Mouse (Mus musculus) hindbrain, postnatal 0 days (tissue): Measurements from ENCODE around the gene Kat6b. TPM values are rescaled to one million over a fixed set of nuclear protein-coding genes. Genes with fewer than 3 reads are reported as not detected.
"Not testable (repeated sequence)": the region's sequence is repeated elsewhere in the genome, so short reads cannot be mapped to it uniquely, and the experiment has no call there.

Source experiments
- ATAC-seq: fragments of 200-750 bp; cut with Nextera tagmentation; 2 replicates; pipeline ENCODE4 v1.8.0; 2017; ENCODE audit warnings: mild to moderate bottlenecking, moderate TSS enrichment, moderate library complexity
- DNase-seq: peaks from one replicate; pipeline ENCODE4 v3.0.0-alpha.2; 2015; ENCODE audit warnings: low spot score
- H3K27ac ChIP-seq: fragments of 300-500 bp; sonication (generic); 2 replicates; pipeline ENCODE4 v1.5.1; 2014; ENCODE audit warnings: mild to moderate bottlenecking
- H3K27me3 ChIP-seq: fragments of 300-500 bp; sonication (generic); 2 replicates; pipeline ENCODE4 v1.6.1; 2014; ENCODE audit warnings: low read length, mixed read lengths; ENCODE audit not compliant: insufficient read depth
- H3K36me3 ChIP-seq: fragments of 300-500 bp; sonication (generic); 2 replicates; pipeline ENCODE4 v1.6.1; 2014; ENCODE audit warnings: low read length, mixed read lengths; ENCODE audit not compliant: insufficient read depth
- H3K4me1 ChIP-seq: fragments of 300-500 bp; sonication (generic); 2 replicates; pipeline ENCODE4 v1.6.1; 2014; ENCODE audit warnings: antibody characterized with exemption, low read length, mixed read lengths; ENCODE audit not compliant: insufficient read depth
- H3K4me2 ChIP-seq: fragments of 300-500 bp; sonication (generic); 2 replicates; pipeline ENCODE4 v1.6.1; 2014; ENCODE audit warnings: low read depth, mild to moderate bottlenecking, low read length, moderate library complexity, mixed read lengths
- H3K4me3 ChIP-seq: fragments of 300-500 bp; sonication (generic); 2 replicates; pipeline ENCODE4 v1.5.1; 2014; ENCODE audit warnings: low read length
- H3K9ac ChIP-seq: fragments of 300-500 bp; sonication (generic); replicated peaks from 2 replicates; pipeline ENCODE4 v1.6.1; 2014; ENCODE audit warnings: mild to moderate bottlenecking, low read length, moderate library complexity, mixed read lengths
- H3K9me3 ChIP-seq: fragments of 300-500 bp; sonication (generic); 2 replicates; pipeline ENCODE4 v1.6.1; 2016; ENCODE audit warnings: low read length, mixed read lengths
- CTCF ChIP-seq: IDR thresholded peaks from 2 replicates; pipeline ENCODE4 v1.5.1; 2016; ENCODE audit warnings: antibody characterized with exemption, control low read depth, low read depth
- WGBS: fragments of 180-500 bp; shearing (Covaris S2); extraction: QIAGEN DNeasy Blood & Tissue Kit; methylation state at CpG from one replicate; pipeline ENCODE4 v1.1.7; 2014; 5-methylcytosine and 5-hydroxymethylcytosine counted together
- polyA plus RNA-seq: library from polyadenylated mRNA; unstranded; fragments of >200 nt; fragmentation: Nextera tagmentation; extraction: Ambion mirVana; gene quantifications from 2 replicates; pipeline ENCODE4 v1.2.1, GENCODE M21; 2015
- total RNA-seq: library from RNA; depleted of rRNA; stranded (reverse); fragments of >200 nt; gene quantifications from 2 replicates; pipeline ENCODE4 v1.2.3, GENCODE M21; 2014

Gene Kat6b
- total and polyA plus RNA-seq, 2 experiments from 2014 or later, result 15.2 to 33.0 TPM

- no peak overlapping the region for H3K9ac ChIP-seq
- TF ChIP-seq CTCF, result no peak
- no peaks in the 10 kb centered on the region for H3K36me3 ChIP-seq
- no peak overlapping the region for H3K4me3 ChIP-seq
- 90% methylated on average over 3 of the region's 3 CpGs for WGBS
- no peak for ATAC-seq
- no peak overlapping the region for H3K27ac ChIP-seq
- H3K27me3 ChIP-seq, result no peaks in the 10 kb centered on the region
- no peaks in the 10 kb centered on the region for H3K9me3 ChIP-seq
- no peaks in the 10 kb centered on the region for H3K4me1 ChIP-seq
- no peak for DNase-seq
- no peak overlapping the region for H3K4me2 ChIP-seq
These were observed 18.8 kb upstream of the Kat6b start for GRCm38 (mm10) chr14:21462398-21462797.

- WGBS, result 93% methylated on average over 9 of the region's 9 CpGs
- no peaks in the 10 kb centered on the region for H3K4me1 ChIP-seq
- ATAC-seq, result no peak
These were observed 18.0 kb upstream of the Kat6b start for GRCm38 (mm10) chr14:21463117-21463712.

GRCm38 (mm10) chr14:21470386-21470785, 10.8 kb upstream of the Kat6b start:
- WGBS, result 85% methylated on average over 5 of the region's 5 CpGs
- H3K4me3 ChIP-seq, result no peak overlapping the region

More at GRCm38 (mm10) chr14:21463117-21463712, 18.0 kb upstream of the Kat6b start:
- no peak for TF ChIP-seq CTCF
- H3K9ac ChIP-seq, result no peak overlapping the region
- H3K9me3 ChIP-seq, result no peaks in the 10 kb centered on the region
- no peak for DNase-seq
- no peak overlapping the region for H3K27ac ChIP-seq
- H3K4me2 ChIP-seq, result no peak overlapping the region
- no peak overlapping the region for H3K4me3 ChIP-seq
- H3K36me3 ChIP-seq, result no peaks in the 10 kb centered on the region
- H3K27me3 ChIP-seq, result no peaks in the 10 kb centered on the region

GRCm38 (mm10) chr14:21471975-21472374, 9.3 kb upstream of the Kat6b start:
- Histone ChIP-seq H3K9me3 (no peaks in the 10 kb centered on the region), H3K27me3 (no peaks in the 10 kb centered on the region), H3K9ac (no peak overlapping the region), H3K4me3 (no peak overlapping the region), H3K4me1 (no peaks in the 10 kb centered on the region), H3K4me2 (no peak overlapping the region), H3K36me3 (no peaks in the 10 kb centered on the region), H3K27ac (no peak overlapping the region)
- TF ChIP-seq CTCF, result no peak
- WGBS, result 98% methylated on average over 2 of the region's 2 CpGs
- ATAC-seq, result no peak
- DNase-seq, result no peak

More at GRCm38 (mm10) chr14:21470386-21470785, 10.8 kb upstream of the Kat6b start:
- H3K27me3 ChIP-seq, result no peaks in the 10 kb centered on the region
- H3K9me3 ChIP-seq, result no peaks in the 10 kb centered on the region
- no peak overlapping the region for H3K27ac ChIP-seq
- H3K4me2 ChIP-seq, result no peak overlapping the region
- H3K9ac ChIP-seq, result no peak overlapping the region
- TF ChIP-seq CTCF, result no peak
- DNase-seq (no peak), ATAC-seq (no peak)
- no peaks in the 10 kb centered on the region for H3K36me3 ChIP-seq
- H3K4me1 ChIP-seq, result no peaks in the 10 kb centered on the region

- H3K4me3 ChIP-seq, H3K36me3 ChIP-seq, H3K27me3 ChIP-seq, ATAC-seq, H3K9me3 ChIP-seq, DNase-seq, H3K4me1 ChIP-seq, H3K9ac ChIP-seq, H3K27ac ChIP-seq, H3K4me2 ChIP-seq: not testable (repeated sequence)
- 79% methylated on average over 4 of the region's 4 CpGs for WGBS
These were observed 6.6 kb upstream of the Kat6b start for GRCm38 (mm10) chr14:21474593-21475132.

- no peaks in the 10 kb centered on the region for H3K27me3 ChIP-seq
- H3K27ac ChIP-seq, result no peak overlapping the region
- no peak overlapping the region for H3K9ac ChIP-seq
- H3K36me3 ChIP-seq, result no peaks in the 10 kb centered on the region
- 77% methylated on average over 2 of the region's 2 CpGs for WGBS
- no peak for TF ChIP-seq CTCF
- H3K4me3 ChIP-seq, result no peak overlapping the region
- ATAC-seq (no peak), DNase-seq (no peak)
- no peak overlapping the region for H3K4me2 ChIP-seq
- H3K9me3 ChIP-seq, result no peaks in the 10 kb centered on the region
- no peaks in the 10 kb centered on the region for H3K4me1 ChIP-seq
These were observed 4.1 kb upstream of the Kat6b start for GRCm38 (mm10) chr14:21477181-21477580.

GRCm38 (mm10) chr14:21479566-21479965, 1.7 kb upstream of the Kat6b start:
- WGBS, result 95% methylated on average over 8 of the region's 8 CpGs
- H3K4me1 ChIP-seq, result no peaks in the 10 kb centered on the region
- ATAC-seq (no peak), DNase-seq (no peak)
- H3K27me3 ChIP-seq, result no peaks in the 10 kb centered on the region
- H3K4me2 ChIP-seq, result no peak overlapping the region
- no peak overlapping the region for H3K9ac ChIP-seq
- no peaks in the 10 kb centered on the region for H3K9me3 ChIP-seq
- no peaks in the 10 kb centered on the region for H3K36me3 ChIP-seq
- no peak overlapping the region for H3K27ac ChIP-seq
- TF ChIP-seq CTCF, result no peak
- no peak overlapping the region for H3K4me3 ChIP-seq
